Mouse (Mus musculus): Measurements from ENCODE around the gene Fgfr2.

The Fgfr2 gene

GRCm38 (mm10) chr7:130789456-130789855 lies 2333.7 kb downstream of the Fgfr2 start:
- DNase-seq: no peak

DNA sequence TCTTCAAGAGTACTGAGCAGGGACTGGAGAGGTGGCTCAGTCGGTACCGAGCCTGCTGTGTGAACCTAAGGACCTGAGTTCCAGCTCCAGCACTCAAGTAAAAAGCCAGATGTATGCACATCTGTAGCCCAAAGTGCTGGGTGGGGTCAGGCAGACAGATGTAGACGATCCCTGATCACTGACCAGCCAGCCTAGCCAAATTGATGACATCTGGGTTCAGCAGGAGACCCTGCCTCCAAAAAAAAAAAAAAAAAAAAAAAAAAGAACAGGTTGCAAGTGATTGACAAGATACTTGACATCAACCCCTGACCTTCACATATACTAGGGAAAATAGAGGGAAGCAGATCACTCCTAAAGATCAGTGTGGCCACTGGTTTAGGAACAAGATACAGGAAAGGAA lies 2334.2 kb downstream of the Fgfr2 start:
- no peak for DNase-seq

GRCm38 (mm10) chr7:130787537-130787936 lies 2335.6 kb downstream of the Fgfr2 start:
- no peak for DNase-seq

- no peak for DNase-seq
These were observed 2336.4 kb downstream of the Fgfr2 start for GRCm38 (mm10) chr7:130786708-130787107.

DNA sequence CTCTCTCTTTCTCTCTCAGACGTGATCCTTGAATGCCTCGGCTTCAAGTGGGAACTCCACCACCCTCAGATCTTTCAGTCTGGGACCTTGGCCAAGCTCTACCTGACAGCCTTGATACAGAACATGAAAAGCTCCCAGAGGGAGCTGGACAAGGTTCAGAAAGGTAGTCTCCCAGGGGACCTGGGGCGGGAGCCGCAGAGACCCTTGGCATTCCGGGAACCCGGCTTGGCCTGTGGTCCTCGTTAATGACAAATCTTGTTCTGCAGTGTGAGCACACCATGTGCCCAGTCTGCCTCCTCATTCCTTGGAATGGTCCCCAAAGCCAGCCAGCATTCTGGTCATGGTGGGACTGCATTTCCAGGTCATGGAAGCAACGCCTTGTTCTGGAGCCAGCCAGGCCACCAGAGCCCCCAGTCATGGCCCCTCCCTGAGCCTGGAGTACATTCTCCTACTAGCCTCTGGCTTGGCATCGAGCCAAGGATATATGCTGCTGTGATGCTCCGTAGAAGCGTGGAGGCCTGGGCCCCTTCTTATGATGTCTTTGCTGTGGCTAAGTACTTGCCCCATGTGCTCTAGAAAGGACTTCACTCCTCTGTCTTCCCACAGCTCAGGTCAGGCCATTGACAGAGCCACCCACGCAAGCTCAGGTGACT lies 2337.1 kb downstream of the Fgfr2 start:
- no peak for DNase-seq

GRCm38 (mm10) chr7:130782501-130783050 lies 2340.6 kb downstream of the Fgfr2 start:
- DNase-seq: no peak

DNA sequence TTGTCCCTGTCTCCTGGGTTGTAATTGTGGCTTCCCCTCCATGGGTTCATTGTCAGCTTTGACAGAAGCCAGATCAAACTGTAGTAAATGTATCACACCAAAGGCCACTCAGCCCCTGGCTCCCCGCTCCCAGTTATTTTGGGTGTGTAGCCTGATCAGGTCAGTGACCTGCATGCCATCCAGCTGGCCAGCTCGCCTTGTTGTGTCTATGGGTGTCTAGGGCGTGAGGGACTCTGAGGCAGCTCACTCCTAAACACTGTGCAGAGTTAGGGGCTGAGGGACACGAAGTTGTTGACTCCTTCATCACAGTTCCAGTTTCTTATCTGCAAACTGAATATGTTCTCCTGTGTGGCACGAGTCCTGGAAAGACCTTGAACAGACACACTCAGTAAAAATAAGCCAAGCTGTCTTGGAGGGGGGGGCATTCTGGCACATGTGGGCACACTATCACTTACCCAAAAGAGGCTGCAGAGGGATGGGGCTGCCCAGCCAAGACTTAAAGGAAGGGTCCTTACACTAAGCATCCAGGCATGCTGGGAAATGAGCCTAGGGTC lies 2342.2 kb downstream of the Fgfr2 start:
- DNase-seq: no peak

- DNase-seq: no peak
These were observed 2349.1 kb downstream of the Fgfr2 start, which contains the start of gene Btbd16 for GRCm38 (mm10) chr7:130773914-130774630. TSS of gene Btbd16 (plus strand) at chr7:130774069.

- no peak for DNase-seq
These were observed 2349.8 kb downstream of the Fgfr2 start for GRCm38 (mm10) chr7:130773171-130773830.

DNA sequence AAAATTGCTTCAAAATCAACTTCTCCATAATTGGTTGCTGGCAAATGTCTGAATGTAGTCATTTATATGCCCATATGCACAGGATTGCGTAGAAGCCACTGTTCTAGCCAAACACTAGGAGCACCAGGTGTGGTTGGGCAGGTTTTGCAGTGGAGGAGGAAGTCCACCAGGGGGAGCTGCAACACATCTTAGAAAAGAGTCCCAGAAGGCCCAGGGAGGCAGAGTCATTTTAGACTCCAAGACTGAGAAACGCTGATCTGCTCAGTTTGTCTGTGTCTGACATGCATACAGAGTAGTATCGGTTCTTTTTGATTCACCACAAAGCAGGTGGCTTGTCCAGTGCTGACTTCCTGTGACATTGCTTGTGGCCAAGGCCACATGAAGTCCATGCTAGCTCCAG lies 2352.4 kb downstream of the Fgfr2 start:
- peak; percentile 84 for DNase-seq

DNA sequence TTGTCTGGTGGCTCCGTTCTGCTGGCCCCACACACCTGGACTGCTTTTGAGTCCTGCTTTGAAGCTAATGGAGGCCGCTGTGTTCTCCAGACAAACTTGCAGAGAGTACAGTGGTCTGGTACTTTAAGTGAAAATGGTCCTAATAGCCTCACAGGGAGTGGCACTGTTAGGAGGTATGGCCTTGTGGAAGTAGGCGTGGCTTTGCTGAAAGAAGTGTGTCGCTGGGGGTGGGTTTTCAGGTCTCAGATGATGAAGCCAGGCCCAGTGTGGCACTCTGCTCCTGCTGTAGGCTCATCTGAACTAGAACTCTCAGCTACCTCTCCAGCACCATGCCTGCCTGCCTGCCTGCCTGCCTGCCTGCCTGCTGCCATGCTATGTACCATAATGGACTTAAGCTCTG lies 2355.0 kb downstream of the Fgfr2 start:
- DNase-seq: no peak

GRCm38 (mm10) chr7:130766411-130767170 lies 2356.6 kb downstream of the Fgfr2 start:
- DNase-seq: no peak

DNA sequence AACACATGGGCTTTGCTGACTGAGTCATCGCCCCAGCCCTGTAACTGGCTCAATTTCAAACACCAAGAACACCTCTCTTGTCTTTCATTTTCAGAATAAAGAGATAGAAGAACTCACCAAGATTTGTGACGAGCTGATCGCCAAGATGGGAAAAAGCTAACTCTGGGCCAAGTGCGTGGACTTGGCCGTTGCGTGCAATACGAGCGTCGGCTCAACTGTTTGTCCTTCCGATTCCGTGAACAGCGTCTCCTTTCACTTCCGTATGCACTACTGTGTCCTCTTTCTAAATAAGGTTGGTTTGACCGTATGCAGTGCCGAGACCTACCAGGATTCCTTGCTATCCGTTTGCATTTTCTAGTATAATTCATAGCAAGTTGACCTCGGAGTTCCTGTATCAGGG lies 2359.0 kb downstream of the Fgfr2 start:
- no peak for DNase-seq

- peak; percentile 73 for DNase-seq
These were observed 2360.9 kb downstream of the Fgfr2 start for GRCm38 (mm10) chr7:130762071-130762897.

GRCm38 (mm10) chr7:130757326-130757865 lies 2365.8 kb downstream of the Fgfr2 start:
- no peak for DNase-seq

DNA sequence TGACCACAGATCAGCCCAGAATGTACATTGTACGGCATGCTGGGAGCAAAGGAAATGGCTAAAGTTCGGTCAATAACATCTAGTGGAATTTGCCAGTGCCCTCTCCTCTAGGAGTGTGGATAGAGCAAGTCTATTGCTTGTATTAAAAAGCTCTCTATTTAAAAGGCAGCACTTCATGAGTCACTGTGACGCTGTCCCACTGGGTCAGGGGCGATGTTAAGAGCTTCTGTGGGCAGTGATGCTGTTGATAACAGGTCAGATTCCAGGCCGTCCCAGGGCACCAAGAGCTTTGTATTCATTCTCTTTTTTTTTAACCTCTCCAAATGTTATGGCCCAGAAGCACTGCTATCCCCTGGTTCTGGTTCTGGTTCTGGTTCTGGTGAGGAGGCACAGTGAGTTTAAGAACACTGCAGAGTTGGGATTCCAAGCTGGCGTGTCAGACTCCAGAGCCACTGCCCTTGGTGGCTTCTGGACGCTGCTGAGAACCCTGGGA lies 2366.8 kb downstream of the Fgfr2 start:
- no peak for DNase-seq

DNA sequence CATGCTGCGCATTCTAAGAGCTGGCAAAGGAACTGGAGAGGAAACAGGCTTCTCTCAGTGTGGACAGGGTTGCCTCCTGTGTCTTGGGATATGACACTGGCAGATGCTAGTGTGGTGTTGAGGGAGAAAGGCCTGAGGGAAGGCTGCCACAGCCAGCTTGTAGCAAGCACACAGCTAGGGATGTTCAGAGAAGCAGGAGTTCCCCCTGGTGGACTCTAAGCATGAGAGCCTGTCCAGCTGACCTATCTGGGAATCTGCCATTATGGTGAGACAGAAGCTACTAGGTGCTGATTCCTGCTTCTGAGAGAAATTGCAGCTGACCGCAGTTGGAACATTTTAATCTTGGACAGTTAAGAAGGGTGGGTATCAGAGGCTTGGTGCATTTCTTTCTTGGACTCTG lies 2368.4 kb downstream of the Fgfr2 start:
- DNase-seq: no peak

DNA sequence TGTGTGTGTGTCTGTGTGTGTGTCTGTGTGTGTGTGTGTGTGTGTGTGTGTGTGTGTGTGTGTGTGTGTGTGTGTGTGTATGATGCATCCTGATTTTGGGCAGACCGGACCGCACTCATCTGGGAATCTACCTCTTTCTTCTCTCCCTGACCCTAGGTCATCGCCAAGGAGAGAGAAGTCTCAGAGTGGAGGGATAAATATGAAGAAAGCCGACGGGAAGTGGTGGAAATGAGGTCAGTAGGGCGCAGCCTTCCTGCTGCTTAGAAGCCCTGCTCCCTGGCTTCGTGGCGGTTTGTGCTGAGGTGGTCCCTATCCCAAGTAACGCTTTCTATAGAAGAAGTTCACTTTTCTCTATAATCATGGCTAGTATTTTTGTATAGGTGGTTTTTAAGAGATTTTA lies 2371.5 kb downstream of the Fgfr2 start:
- DNase-seq: no peak

DNA sequence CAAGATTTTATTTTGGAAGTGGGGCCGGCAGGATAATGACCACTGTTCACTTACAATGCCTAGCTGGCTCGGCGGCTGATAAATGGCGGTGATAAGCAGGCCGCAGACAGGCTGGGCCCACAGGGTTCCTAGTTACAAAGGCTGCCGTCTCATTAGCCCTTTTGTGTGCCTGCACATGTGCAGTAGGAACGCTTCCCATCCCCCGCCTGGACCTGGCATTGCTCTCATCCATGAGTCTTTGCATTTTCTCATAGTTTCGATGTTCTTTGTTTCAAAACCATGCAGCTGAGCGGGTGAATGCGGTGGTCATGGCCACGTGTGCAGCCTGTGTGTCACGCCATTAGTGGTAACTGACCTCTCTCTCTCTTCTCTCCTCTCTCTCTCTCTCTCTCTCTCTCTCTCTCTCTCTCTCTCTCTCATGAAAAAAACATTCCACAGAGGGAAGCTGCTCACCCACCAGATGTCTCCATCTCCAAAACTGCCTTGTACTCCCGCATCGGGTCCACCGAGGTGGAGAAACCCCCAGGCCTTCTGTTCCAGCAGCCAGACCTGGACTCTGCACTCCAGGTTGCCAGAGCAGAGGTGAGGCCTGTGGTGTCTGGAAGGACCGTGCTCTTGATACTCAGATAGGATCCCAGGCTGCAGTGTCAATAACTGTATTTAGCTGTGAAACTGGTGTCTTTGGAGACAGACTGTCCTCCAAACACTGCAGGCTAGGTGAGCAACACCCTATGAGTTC lies 2372.2 kb downstream of the Fgfr2 start:
- DNase-seq: peak; percentile 45

GRCm38 (mm10) chr7:130749165-130749564 lies 2374.0 kb downstream of the Fgfr2 start:
- DNase-seq: no peak

Data from right cerebral cortex, postnatal 4 days (tissue).